Mouse (Mus musculus): ENCODE measurements at regions not wholly inside any gene's neighbourhood (a gene's known extent, or its start where the extent isn't known, plus 50 kb on each side); places are given as distances from the start of the nearest gene placed in this dataset.

DNA sequence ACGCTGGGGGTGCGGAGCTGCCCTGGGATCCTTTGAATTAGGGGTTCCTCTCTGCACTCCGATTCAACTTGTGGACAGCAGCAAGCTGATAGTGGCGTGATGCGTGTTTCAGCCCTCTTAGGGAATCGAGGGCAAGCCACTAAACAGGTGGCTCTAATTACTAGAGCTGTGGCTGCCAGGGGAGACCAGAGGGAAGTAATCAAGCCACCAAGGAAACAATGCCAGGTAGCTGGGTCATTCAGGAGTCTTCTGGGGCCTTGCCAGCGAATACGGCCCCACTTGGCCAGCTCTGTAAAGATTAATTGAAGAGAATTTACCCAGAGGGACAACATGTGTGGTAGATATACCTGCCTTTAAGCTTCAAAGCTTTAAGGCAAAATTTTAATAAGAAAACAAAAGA, 123.2 kb downstream of the Ifng start:
- Histone ChIP-seq H3K9me3 (ENCODE audit: control insufficient read depth, low read length) (no peaks in the 10 kb centered on the region), H3K4me3 (ENCODE audit: low read depth, low read length) (no peak overlapping the region), H3K27me3 (replicated peaks; ENCODE audit: control insufficient read depth, insufficient read depth, low read length) (no peaks in the 10 kb centered on the region), H3K4me2 (no peak overlapping the region), H3K27ac (ENCODE audit: low read depth, low read length) (no peak overlapping the region), H3K36me3 (ENCODE audit: control insufficient read depth, insufficient read depth, low read length) (no peaks in the 10 kb centered on the region), H3K9ac (ENCODE audit: low read depth, low read length) (no peak overlapping the region), H3K4me1 (replicated peaks; ENCODE audit: control insufficient read depth, insufficient read depth, low read length) (no peaks in the 10 kb centered on the region)
- DNase-seq (ENCODE audit: low spot score) (no peak), ATAC-seq (replicated peaks; ENCODE audit: low FRiP score) (no peak)
- 78% methylated on average over 8 of the region's 8 CpGs for WGBS

DNA sequence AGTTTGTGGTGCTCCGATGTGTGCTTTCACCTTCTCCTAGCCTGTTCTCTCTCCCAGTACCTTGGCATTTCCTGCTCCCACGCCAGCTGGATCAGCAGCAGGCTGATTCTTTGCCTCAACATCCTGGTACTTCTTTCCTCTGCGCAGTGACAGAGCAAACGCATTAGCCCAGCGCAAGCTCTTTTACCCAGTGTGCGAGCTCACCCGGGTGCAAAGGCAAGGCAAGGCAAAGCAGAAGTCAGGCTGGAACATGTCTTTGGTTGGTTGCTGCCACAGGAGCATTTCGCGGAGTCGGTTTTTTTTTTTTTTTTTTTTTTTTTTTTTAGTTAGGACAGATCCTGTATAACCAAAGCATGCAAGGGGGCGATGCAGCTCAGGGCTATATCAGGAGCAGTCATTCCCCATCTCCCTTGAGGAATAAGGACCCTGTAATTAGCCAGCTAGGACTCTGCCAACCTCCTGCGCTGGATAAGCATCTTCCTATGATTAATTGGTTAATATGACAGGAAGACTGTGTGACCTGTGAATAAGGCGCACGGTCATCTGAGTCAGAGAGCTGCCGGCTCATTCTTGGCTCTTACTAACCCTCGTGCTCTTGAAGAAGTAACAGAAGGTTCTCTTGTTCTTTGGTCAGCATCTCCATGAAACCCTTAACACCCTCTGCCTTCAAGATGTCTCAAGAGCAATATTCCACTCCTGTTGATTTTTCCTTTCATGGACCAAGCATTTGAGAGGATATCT, 123.9 kb downstream of the Ifng start:
- DNase-seq (ENCODE audit: low spot score) (no peak), ATAC-seq (replicated peaks; ENCODE audit: low FRiP score) (no peak)
- Histone ChIP-seq H3K4me2 (no peak overlapping the region), H3K9me3 (ENCODE audit: control insufficient read depth, low read length) (no peaks in the 10 kb centered on the region), H3K9ac (ENCODE audit: low read depth, low read length) (no peak overlapping the region), H3K4me3 (ENCODE audit: low read depth, low read length) (no peak overlapping the region), H3K4me1 (replicated peaks; ENCODE audit: control insufficient read depth, insufficient read depth, low read length) (no peaks in the 10 kb centered on the region), H3K27me3 (replicated peaks; ENCODE audit: control insufficient read depth, insufficient read depth, low read length) (no peaks in the 10 kb centered on the region), H3K27ac (ENCODE audit: low read depth, low read length) (no peak overlapping the region), H3K36me3 (ENCODE audit: control insufficient read depth, insufficient read depth, low read length) (no peaks in the 10 kb centered on the region)
- 78% methylated on average over 16 of the region's 16 CpGs for WGBS

DNA sequence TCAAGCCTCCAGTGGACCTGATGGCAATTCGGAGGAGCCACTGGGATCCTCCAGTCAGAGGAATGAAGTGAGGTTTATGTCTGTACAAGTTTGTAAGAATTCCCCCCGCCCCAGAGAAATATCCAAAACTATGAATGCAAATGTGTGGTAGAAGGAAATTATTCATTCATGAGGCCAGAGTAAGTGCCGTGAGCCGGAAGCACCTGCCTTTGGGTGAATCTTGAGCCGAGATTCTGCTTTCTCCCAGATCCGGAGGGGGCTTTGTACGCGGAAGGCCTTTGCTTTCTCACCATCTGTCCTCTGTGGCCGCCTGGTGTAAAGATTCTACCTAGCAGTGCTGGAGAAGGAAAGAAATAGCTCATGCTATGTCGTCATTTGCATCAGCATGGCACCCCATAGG, 127.8 kb downstream of the Ifng start:
- Histone ChIP-seq H3K9me3 (ENCODE audit: control insufficient read depth, low read length) (no peaks in the 10 kb centered on the region), H3K27me3 (replicated peaks; ENCODE audit: control insufficient read depth, insufficient read depth, low read length) (no peaks in the 10 kb centered on the region), H3K27ac (ENCODE audit: low read depth, low read length) (no peak overlapping the region), H3K4me1 (replicated peaks; ENCODE audit: control insufficient read depth, insufficient read depth, low read length) (no peaks in the 10 kb centered on the region), H3K4me2 (no peak overlapping the region), H3K36me3 (ENCODE audit: control insufficient read depth, insufficient read depth, low read length) (no peaks in the 10 kb centered on the region), H3K9ac (ENCODE audit: low read depth, low read length) (no peak overlapping the region), H3K4me3 (ENCODE audit: low read depth, low read length) (no peak overlapping the region)
- 87% methylated on average over 10 of the region's 10 CpGs for WGBS
- no peak for DNase-seq (ENCODE audit: low spot score)
- ATAC-seq (replicated peaks; ENCODE audit: low FRiP score): no peak

DNA sequence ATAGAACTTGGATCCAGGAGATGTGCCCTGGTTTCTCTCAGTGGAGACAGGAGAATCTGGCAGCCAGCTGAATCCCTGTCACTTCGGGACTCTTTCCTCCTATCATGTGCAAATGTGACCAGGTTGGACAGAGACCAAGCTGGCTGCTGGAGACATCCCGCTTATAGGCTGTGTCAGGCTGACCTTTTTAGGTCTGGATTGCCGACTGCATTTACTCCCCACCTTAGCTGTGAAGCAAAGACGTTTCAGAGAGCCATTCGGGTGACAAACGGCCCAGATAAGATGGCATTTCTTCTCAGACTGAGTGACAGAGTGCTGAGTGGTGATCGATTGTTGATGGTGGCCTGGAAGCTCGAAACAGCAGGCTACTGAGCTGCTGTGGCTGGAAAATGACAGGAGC, 128.6 kb downstream of the Ifng start:
- no peaks in the 10 kb centered on the region for H3K27me3 ChIP-seq (replicated peaks; ENCODE audit: control insufficient read depth, insufficient read depth, low read length)
- DNase-seq (ENCODE audit: low spot score) (no peak), ATAC-seq (replicated peaks; ENCODE audit: low FRiP score) (no peak)
- H3K4me3 ChIP-seq (ENCODE audit: low read depth, low read length): no peak overlapping the region
- H3K27ac ChIP-seq (ENCODE audit: low read depth, low read length): no peak overlapping the region
- H3K36me3 ChIP-seq (ENCODE audit: control insufficient read depth, insufficient read depth, low read length): no peaks in the 10 kb centered on the region
- H3K9me3 ChIP-seq (ENCODE audit: control insufficient read depth, low read length): no peaks in the 10 kb centered on the region
- no peak overlapping the region for H3K9ac ChIP-seq (ENCODE audit: low read depth, low read length)
- H3K4me2 ChIP-seq: no peak overlapping the region
- 39% methylated on average over 8 of the region's 8 CpGs for WGBS
- no peaks in the 10 kb centered on the region for H3K4me1 ChIP-seq (replicated peaks; ENCODE audit: control insufficient read depth, insufficient read depth, low read length)

DNA sequence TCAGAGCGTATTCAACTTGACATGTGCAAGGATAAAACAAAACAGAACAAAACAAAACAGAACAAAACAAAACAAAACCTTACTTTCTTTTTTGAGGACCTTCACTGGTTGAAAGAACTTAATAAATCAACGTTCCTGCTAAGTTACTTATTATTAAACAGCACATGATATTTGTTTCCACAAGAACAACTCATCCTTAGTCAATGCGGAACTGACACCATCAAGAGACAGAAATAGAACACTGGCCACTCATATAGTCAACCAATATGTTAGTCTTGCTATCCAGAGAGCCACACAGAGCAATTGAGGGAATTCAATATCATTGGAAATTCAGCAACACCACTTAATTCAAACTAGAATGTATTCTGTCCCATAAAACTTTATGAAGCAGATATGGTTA, 132.4 kb downstream of the Ifng start:
- Histone ChIP-seq H3K27me3 (replicated peaks; ENCODE audit: control insufficient read depth, insufficient read depth, low read length) (no peaks in the 10 kb centered on the region), H3K4me1 (replicated peaks; ENCODE audit: control insufficient read depth, insufficient read depth, low read length) (no peaks in the 10 kb centered on the region), H3K4me2 (no peak overlapping the region), H3K9ac (ENCODE audit: low read depth, low read length) (no peak overlapping the region), H3K4me3 (ENCODE audit: low read depth, low read length) (no peak overlapping the region), H3K36me3 (ENCODE audit: control insufficient read depth, insufficient read depth, low read length) (no peaks in the 10 kb centered on the region), H3K9me3 (ENCODE audit: control insufficient read depth, low read length) (no peaks in the 10 kb centered on the region), H3K27ac (ENCODE audit: low read depth, low read length) (no peak overlapping the region)
- ATAC-seq (replicated peaks; ENCODE audit: low FRiP score) (no peak), DNase-seq (ENCODE audit: low spot score) (no peak)
- 81% methylated on average over 3 of the region's 3 CpGs for WGBS

DNA sequence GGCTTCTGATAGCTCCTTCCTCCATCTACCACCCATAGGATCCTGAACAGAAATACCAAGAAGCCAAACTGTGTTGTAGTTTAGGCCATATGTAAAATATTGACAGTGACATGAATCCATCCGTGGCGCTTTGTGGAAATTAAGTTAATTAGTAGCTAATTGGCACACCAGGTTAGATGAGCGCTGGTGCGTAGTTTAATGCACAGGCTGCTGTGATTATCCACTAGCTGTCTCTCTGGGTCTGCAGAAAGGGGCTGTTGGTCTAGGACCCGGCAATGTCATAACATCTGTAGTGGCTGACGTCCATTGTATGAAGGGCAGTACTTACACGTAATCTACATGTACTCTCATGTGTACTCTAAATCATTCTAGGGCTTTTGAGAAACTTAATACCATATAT, 134.7 kb downstream of the Ifng start:
- 89% methylated on average over 7 of the region's 7 CpGs for WGBS
- Histone ChIP-seq H3K9ac (ENCODE audit: low read depth, low read length) (no peak overlapping the region), H3K9me3 (ENCODE audit: control insufficient read depth, low read length) (no peaks in the 10 kb centered on the region), H3K4me2 (no peak overlapping the region), H3K4me3 (ENCODE audit: low read depth, low read length) (no peak overlapping the region), H3K4me1 (replicated peaks; ENCODE audit: control insufficient read depth, insufficient read depth, low read length) (no peaks in the 10 kb centered on the region), H3K36me3 (ENCODE audit: control insufficient read depth, insufficient read depth, low read length) (no peaks in the 10 kb centered on the region), H3K27me3 (replicated peaks; ENCODE audit: control insufficient read depth, insufficient read depth, low read length) (no peaks in the 10 kb centered on the region), H3K27ac (ENCODE audit: low read depth, low read length) (no peak overlapping the region)
- no peak for ATAC-seq (replicated peaks; ENCODE audit: low FRiP score)
- DNase-seq (ENCODE audit: low spot score): no peak

DNA sequence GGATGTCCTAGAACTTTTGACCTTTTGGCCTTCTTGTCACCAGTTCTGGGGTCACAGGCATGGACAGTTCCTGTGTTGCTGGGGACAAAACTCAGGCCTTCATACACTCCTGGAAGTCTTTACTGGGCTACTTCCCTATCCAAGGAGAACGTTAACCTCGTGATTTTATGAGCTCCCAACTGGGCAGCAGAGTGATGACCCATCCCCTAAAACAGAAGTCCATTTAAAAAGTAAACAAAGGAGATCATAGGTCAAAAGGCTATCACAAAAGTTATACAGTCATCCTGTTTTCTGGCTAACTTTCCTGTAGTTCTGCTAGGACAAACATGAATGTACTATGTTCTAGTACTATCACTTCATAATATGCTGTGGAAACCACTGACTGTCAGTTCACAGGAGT, 140.5 kb downstream of the Ifng start:
- ATAC-seq (replicated peaks; ENCODE audit: low FRiP score): no peak
- no peak overlapping the region for H3K9ac ChIP-seq (ENCODE audit: low read depth, low read length)
- no peaks in the 10 kb centered on the region for H3K9me3 ChIP-seq (ENCODE audit: control insufficient read depth, low read length)
- H3K4me2 ChIP-seq: no peak overlapping the region
- H3K4me1 ChIP-seq (replicated peaks; ENCODE audit: control insufficient read depth, insufficient read depth, low read length): no peaks in the 10 kb centered on the region
- H3K36me3 ChIP-seq (ENCODE audit: control insufficient read depth, insufficient read depth, low read length): no peaks in the 10 kb centered on the region
- H3K27ac ChIP-seq (ENCODE audit: low read depth, low read length): no peak overlapping the region
- no peak for DNase-seq (ENCODE audit: low spot score)
- 22% methylated on average over 2 of the region's 2 CpGs for WGBS
- no peaks in the 10 kb centered on the region for H3K27me3 ChIP-seq (replicated peaks; ENCODE audit: control insufficient read depth, insufficient read depth, low read length)
- H3K4me3 ChIP-seq (ENCODE audit: low read depth, low read length): no peak overlapping the region

DNA sequence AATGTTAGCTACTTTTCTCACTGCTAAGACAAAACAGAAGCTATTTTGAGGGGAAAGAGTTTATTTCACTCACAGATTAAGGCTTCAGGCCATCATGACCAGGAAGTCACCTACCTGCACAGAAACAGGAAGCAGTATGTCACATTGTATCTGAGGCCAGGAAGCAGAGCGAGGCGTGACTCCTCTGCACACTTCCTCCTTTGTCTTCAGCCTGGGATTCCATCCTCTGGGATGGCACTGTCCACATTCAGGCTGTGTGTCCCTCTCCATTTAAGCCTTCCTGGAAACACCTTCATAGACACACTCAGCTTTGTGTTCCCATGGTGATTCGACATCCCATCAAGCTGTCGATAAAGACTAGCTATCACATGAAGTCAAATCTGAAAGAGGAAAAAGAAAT, 145.0 kb downstream of the Ifng start:
- no peak overlapping the region for H3K4me3 ChIP-seq (ENCODE audit: low read depth, low read length)
- no peak overlapping the region for H3K27ac ChIP-seq (ENCODE audit: low read depth, low read length)
- H3K9me3 ChIP-seq (ENCODE audit: control insufficient read depth, low read length): no peaks in the 10 kb centered on the region
- no peak overlapping the region for H3K9ac ChIP-seq (ENCODE audit: low read depth, low read length)
- no peaks in the 10 kb centered on the region for H3K27me3 ChIP-seq (replicated peaks; ENCODE audit: control insufficient read depth, insufficient read depth, low read length)
- H3K4me1 ChIP-seq (replicated peaks; ENCODE audit: control insufficient read depth, insufficient read depth, low read length): no peaks in the 10 kb centered on the region
- DNase-seq (ENCODE audit: low spot score) (no peak), ATAC-seq (replicated peaks; ENCODE audit: low FRiP score) (no peak)
- 67% methylated on average over 4 of the region's 4 CpGs for WGBS
- no peak overlapping the region for H3K4me2 ChIP-seq
- H3K36me3 ChIP-seq (ENCODE audit: control insufficient read depth, insufficient read depth, low read length): no peaks in the 10 kb centered on the region

DNA sequence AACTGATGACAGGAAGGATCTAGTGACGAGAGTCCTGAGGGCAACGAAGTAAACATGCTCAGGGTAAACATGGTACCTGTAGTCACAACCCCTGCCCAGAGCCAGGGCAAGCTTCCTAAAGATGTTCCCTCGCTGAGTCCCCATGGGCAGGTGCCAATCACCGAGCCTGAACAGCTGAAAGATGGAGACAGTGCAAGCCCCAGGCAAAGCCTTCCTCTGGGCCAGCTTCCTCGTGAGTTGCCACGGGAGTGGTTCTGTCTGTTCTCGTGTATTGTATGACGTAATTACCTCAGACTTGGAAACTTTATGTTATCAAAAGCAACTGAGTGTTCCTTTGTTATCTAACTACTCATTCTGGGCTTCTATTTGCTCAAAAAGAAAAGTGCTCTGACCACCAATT, 147.4 kb downstream of the Ifng start:
- WGBS: 49% methylated on average over 8 of the region's 8 CpGs
- no peak overlapping the region for H3K27ac ChIP-seq (ENCODE audit: low read depth, low read length)
- no peaks in the 10 kb centered on the region for H3K36me3 ChIP-seq (ENCODE audit: control insufficient read depth, insufficient read depth, low read length)
- DNase-seq (ENCODE audit: low spot score) (no peak), ATAC-seq (replicated peaks; ENCODE audit: low FRiP score) (no peak)
- H3K9ac ChIP-seq (ENCODE audit: low read depth, low read length): no peak overlapping the region
- no peak overlapping the region for H3K4me3 ChIP-seq (ENCODE audit: low read depth, low read length)
- no peak overlapping the region for H3K4me2 ChIP-seq
- no peaks in the 10 kb centered on the region for H3K9me3 ChIP-seq (ENCODE audit: control insufficient read depth, low read length)
- no peaks in the 10 kb centered on the region for H3K4me1 ChIP-seq (replicated peaks; ENCODE audit: control insufficient read depth, insufficient read depth, low read length)
- no peaks in the 10 kb centered on the region for H3K27me3 ChIP-seq (replicated peaks; ENCODE audit: control insufficient read depth, insufficient read depth, low read length)
